Mouse (Mus musculus): ENCODE data around the gene Ski.

GRCm38 (mm10) chr4:155146107-155146823 is 76.1 kb downstream of the Ski start:
- no peak for TF ChIP-seq CTCF (IDR thresholded peaks at IDR 0.05; ENCODE audit: extremely low read depth, insufficient read depth, insufficient read length, insufficient replicate concordance)
- no peak for TF ChIP-seq POLR2A (IDR thresholded peaks at IDR 0.05; ENCODE audit: low read depth, low read length)
